Mouse (Mus musculus) MEL (cell line): ENCODE data around the gene Nelfb. TPM values are rescaled to one million over a fixed set of nuclear protein-coding genes. Genes with fewer than 3 reads are reported as not detected.

Experiments
- DNase-seq: peaks from one replicate; pipeline ENCODE4 v3.0.0; 2011; ENCODE audit warnings: low read depth, low spot score
- H3K27ac ChIP-seq: 2 replicates; pipeline ENCODE4 v1.5.1; 2012; ENCODE audit warnings: low read depth, mild to moderate bottlenecking, control low read depth, low read length, moderate library complexity; ENCODE audit not compliant: control insufficient read depth
- H3K27me3 ChIP-seq, 2 experiments: fragments of 150-350 bp in 1 of 2; sonication (generic) in 1 of 2; 2 replicates each; pipeline ENCODE4 v1.6.1; 2012; ENCODE audit warnings: low read length in 2 of 2, mild to moderate bottlenecking in 2 of 2, improper control_type of control experiment in 1 of 2, moderate library complexity in 1 of 2; ENCODE audit not compliant: insufficient read depth in 2 of 2, control insufficient read depth in 1 of 2
- H3K36me3 ChIP-seq, 2 experiments: 2 replicates each; pipeline ENCODE4 v1.6.1; 2012 to 2014; ENCODE audit warnings: low read length in 2 of 2, improper control_type of control experiment in 1 of 2, inconsistent platforms in 1 of 2, mild to moderate bottlenecking in 1 of 2; ENCODE audit not compliant: insufficient read depth in 2 of 2, control insufficient read depth in 1 of 2
- H3K4me1 ChIP-seq, 2 experiments: fragments of 150-350 bp in 1 of 2; sonication (generic) in 1 of 2; 2 replicates each; pipeline ENCODE4 v1.6.1; 2012; ENCODE audit warnings: low read length in 2 of 2, improper control_type of control experiment in 1 of 2, mild to moderate bottlenecking in 1 of 2; ENCODE audit not compliant: insufficient read depth in 2 of 2, control insufficient read depth in 1 of 2
- H3K4me3 ChIP-seq, 2 experiments: fragments of 150-350 bp in 1 of 2; sonication (generic) in 1 of 2; 2 replicates each; pipeline ENCODE4 v1.5.1; 2012; ENCODE audit warnings: low read depth in 2 of 2, low read length in 2 of 2, mild to moderate bottlenecking in 2 of 2, moderate library complexity in 2 of 2, control low read depth in 1 of 2, improper control_type of control experiment in 1 of 2; ENCODE audit not compliant: control insufficient read depth in 1 of 2, insufficient read depth in 1 of 2
- H3K79me2 ChIP-seq: 2 replicates; pipeline ENCODE4 v1.6.1; 2012; ENCODE audit warnings: mild to moderate bottlenecking, low read length, moderate library complexity; ENCODE audit not compliant: control insufficient read depth, poor library complexity, insufficient read depth
- H3K9ac ChIP-seq: 2 replicates; pipeline ENCODE4 v1.6.1; 2012; ENCODE audit warnings: low read depth, mild to moderate bottlenecking, control low read depth, low read length, moderate library complexity; ENCODE audit not compliant: control insufficient read depth, poor library complexity, severe bottlenecking
- H3K9me3 ChIP-seq: fragments of 150-350 bp; sonication (generic); replicated peaks from 2 replicates; pipeline ENCODE4 v1.6.1; 2012; ENCODE audit warnings: mild to moderate bottlenecking, low read length, improper control_type of control experiment, moderate library complexity; ENCODE audit not compliant: insufficient read depth
- BHLHE40 ChIP-seq: IDR thresholded peaks from 2 replicates; pipeline ENCODE4 v1.6.1; 2012; ENCODE audit warnings: low read depth, mild to moderate bottlenecking, inconsistent platforms, low read length, improper control_type of control experiment, borderline replicate concordance
- CHD1 ChIP-seq: IDR thresholded peaks from 2 replicates; pipeline ENCODE4 v1.6.1; 2012; ENCODE audit warnings: low read depth, mild to moderate bottlenecking, inconsistent platforms, low read length, improper control_type of control experiment
- CTCF ChIP-seq, 3 experiments: IDR thresholded peaks in 2 of 3; conservative IDR thresholded peaks in 1 of 3; 2 replicates each; pipeline ENCODE4 v1.5.1; 2011 to 2012; ENCODE audit warnings: low read length in 3 of 3, low read depth in 2 of 3, mild to moderate bottlenecking in 2 of 3, improper control_type of control experiment in 1 of 3, inconsistent platforms in 1 of 3, mixed read lengths in 1 of 3, moderate library complexity in 1 of 3; ENCODE audit not compliant: control insufficient read depth in 1 of 3, insufficient read depth in 1 of 3, poor library complexity in 1 of 3, severe bottlenecking in 1 of 3
- E2F4 ChIP-seq: IDR thresholded peaks from 2 replicates; pipeline ENCODE4 v1.6.1; 2011; ENCODE audit warnings: low read depth, low read length, improper control_type of control experiment, borderline replicate concordance
- ELF1 ChIP-seq: IDR thresholded peaks from 2 replicates; pipeline ENCODE4 v1.6.1; 2014; ENCODE audit warnings: low read depth, mild to moderate bottlenecking, inconsistent platforms, low read length, improper control_type of control experiment, moderate library complexity
- ETS1 ChIP-seq: IDR thresholded peaks from 2 replicates; pipeline ENCODE4 v1.6.1; 2012; ENCODE audit warnings: low read depth, mild to moderate bottlenecking, inconsistent platforms, low read length, improper control_type of control experiment, moderate library complexity
- GATA1 ChIP-seq: IDR thresholded peaks from 2 replicates; pipeline ENCODE4 v1.6.1; 2011; ENCODE audit warnings: low read depth, low read length, improper control_type of control experiment
- HCFC1 ChIP-seq: IDR thresholded peaks from 2 replicates; pipeline ENCODE4 v1.6.1; 2012; ENCODE audit warnings: low read depth, mild to moderate bottlenecking, inconsistent platforms, low read length, improper control_type of control experiment, moderate library complexity
- JUND ChIP-seq: IDR thresholded peaks from 2 replicates; pipeline ENCODE4 v1.6.1; 2011; ENCODE audit warnings: low read depth, mild to moderate bottlenecking, improper control_type of control experiment, low read length
- MAX ChIP-seq: IDR thresholded peaks from 2 replicates; pipeline ENCODE4 v1.6.1; 2011; ENCODE audit warnings: low read length, improper control_type of control experiment
- MAZ ChIP-seq: IDR thresholded peaks from 2 replicates; pipeline ENCODE4 v1.6.1; 2012; ENCODE audit warnings: low read depth, mild to moderate bottlenecking, inconsistent platforms, low read length, improper control_type of control experiment
- MXI1 ChIP-seq: IDR thresholded peaks from 2 replicates; pipeline ENCODE4 v1.6.1; 2011; ENCODE audit warnings: mild to moderate bottlenecking, low read depth, low read length, improper control_type of control experiment
- MYB ChIP-seq: IDR thresholded peaks from 2 replicates; pipeline ENCODE4 v1.6.1; 2011; ENCODE audit warnings: mild to moderate bottlenecking, low read depth, low read length, improper control_type of control experiment
- MYC ChIP-seq: IDR thresholded peaks from 2 replicates; pipeline ENCODE4 v1.6.1; 2011; ENCODE audit warnings: low read depth, mild to moderate bottlenecking, low read length, improper control_type of control experiment, moderate library complexity
- NELFE ChIP-seq: IDR thresholded peaks from 2 replicates; pipeline ENCODE4 v1.6.1; 2011; ENCODE audit warnings: low read depth, low read length, improper control_type of control experiment
- NRF1 ChIP-seq: IDR thresholded peaks from 2 replicates; pipeline ENCODE4 v1.6.1; 2014; ENCODE audit warnings: low read depth, mild to moderate bottlenecking, inconsistent platforms, low read length, improper control_type of control experiment, moderate library complexity; ENCODE audit not compliant: poor library complexity, insufficient read depth, severe bottlenecking
- POLR2A ChIP-seq, 2 experiments: IDR thresholded peaks; 2 replicates each; pipeline ENCODE4 v1.6.1; 2011 to 2012; ENCODE audit warnings: low read length in 2 of 2, mild to moderate bottlenecking in 2 of 2, control low read depth in 1 of 2, improper control_type of control experiment in 1 of 2, low read depth in 1 of 2, moderate library complexity in 1 of 2; ENCODE audit not compliant: control insufficient read depth in 1 of 2, insufficient read depth in 1 of 2, poor library complexity in 1 of 2
- POLR2AphosphoS2 ChIP-seq: IDR thresholded peaks from 2 replicates; pipeline ENCODE4 v1.6.1; 2011; ENCODE audit warnings: low read length, improper control_type of control experiment
- SIN3A ChIP-seq: IDR thresholded peaks from 2 replicates; pipeline ENCODE4 v1.6.1; 2012; ENCODE audit warnings: low read length, improper control_type of control experiment, inconsistent platforms
- TAL1 ChIP-seq: IDR thresholded peaks from 2 replicates; pipeline ENCODE4 v1.6.1; 2012; ENCODE audit warnings: mild to moderate bottlenecking, inconsistent platforms, low read length, moderate library complexity, mixed read lengths
- UBTF ChIP-seq: IDR thresholded peaks from 2 replicates; pipeline ENCODE4 v1.6.1; 2012; ENCODE audit warnings: low read depth, mild to moderate bottlenecking, inconsistent platforms, low read length, improper control_type of control experiment, moderate library complexity, borderline replicate concordance; ENCODE audit not compliant: insufficient read depth
- USF1 ChIP-seq: IDR thresholded peaks from 2 replicates; pipeline ENCODE4 v1.6.1; 2014; ENCODE audit warnings: low read depth, mild to moderate bottlenecking, inconsistent platforms, low read length, improper control_type of control experiment, moderate library complexity
- USF2 ChIP-seq, 2 experiments: IDR thresholded peaks; 2 replicates each; pipeline ENCODE4 v1.6.1; 2011 to 2012; ENCODE audit warnings: improper control_type of control experiment in 2 of 2, low read length in 2 of 2, borderline replicate concordance in 1 of 2, inconsistent platforms in 1 of 2, low read depth in 1 of 2, mild to moderate bottlenecking in 1 of 2; ENCODE audit not compliant: insufficient read depth in 1 of 2
- ZMIZ1 ChIP-seq: IDR thresholded peaks from 2 replicates; pipeline ENCODE4 v1.6.1; 2012; ENCODE audit warnings: low read depth, mild to moderate bottlenecking, inconsistent platforms, low read length, improper control_type of control experiment, moderate library complexity
- ZNF384 ChIP-seq: IDR thresholded peaks from 2 replicates; pipeline ENCODE4 v1.6.1; 2012; ENCODE audit warnings: low read depth, mild to moderate bottlenecking, inconsistent platforms, low read length, improper control_type of control experiment
- polyA plus RNA-seq, 2 experiments: library from polyadenylated mRNA; stranded (reverse) in 1 of 2; unstranded in 1 of 2; fragments of >175 nt in 1 of 2; fragments of >200 nt in 1 of 2; gene quantifications; 2 replicates each; pipeline versions ENCODE4 v1.2.1 to v1.2.4; 2012; ENCODE audit warnings: low replicate concordance in 2 of 2, low read depth in 1 of 2; ENCODE audit not compliant: insufficient read length in 2 of 2, insufficient read depth in 1 of 2, missing spikeins in 1 of 2
- total RNA-seq: library from RNA; depleted of rRNA; stranded (reverse); fragments of 300-350 nt; gene quantifications from 2 replicates; pipeline ENCODE4 v1.2.3, GENCODE M21; 2012

The Nelfb gene
- total and polyA plus RNA-seq, 3 experiments, result 62.9 to 83.5 TPM; not detected in 1

DNA sequence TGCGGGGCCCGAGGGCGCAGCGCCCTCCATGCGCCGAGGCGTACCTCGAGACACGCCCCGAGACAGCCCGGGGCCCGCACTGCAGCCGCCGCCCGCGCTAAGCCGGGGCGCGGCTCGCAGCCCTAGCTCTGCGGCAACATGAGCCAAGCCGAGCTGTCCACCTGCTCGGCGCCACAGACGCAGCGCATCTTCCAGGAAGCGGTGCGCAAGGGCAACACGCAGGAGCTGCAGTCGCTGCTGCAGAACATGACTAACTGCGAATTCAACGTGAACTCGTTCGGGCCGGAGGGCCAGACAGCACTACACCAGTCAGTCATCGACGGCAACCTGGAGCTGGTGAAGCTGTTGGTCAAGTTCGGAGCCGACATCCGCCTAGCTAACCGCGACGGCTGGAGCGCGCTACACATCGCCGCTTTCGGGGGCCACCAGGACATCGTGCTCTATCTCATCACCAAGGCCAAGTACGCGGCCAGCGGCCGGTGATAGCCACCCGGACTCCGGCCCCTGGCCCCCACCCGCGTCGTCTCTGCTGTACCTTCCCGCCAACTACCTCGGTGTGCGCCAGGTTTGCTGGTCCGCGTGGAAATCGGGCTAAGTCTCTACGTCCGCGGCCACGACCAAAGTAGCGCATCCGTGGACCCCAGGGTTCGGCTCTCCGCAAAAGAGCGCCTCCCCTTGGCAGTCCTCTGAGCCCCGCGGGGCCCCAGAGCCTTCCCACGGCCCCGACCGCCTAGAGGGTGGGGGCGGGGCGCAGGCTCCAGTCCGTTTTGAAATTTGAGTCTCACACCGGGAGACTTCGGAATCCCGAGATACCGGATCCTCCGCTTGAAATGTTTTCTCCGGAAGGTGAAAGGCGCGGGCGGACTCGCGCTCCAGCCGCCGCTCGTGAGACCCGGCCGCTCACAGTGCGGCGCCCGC lies 30.1 kb downstream of the Nelfb start:
- Histone ChIP-seq H3K9ac (peak overlapping the region; percentile 90), H3K4me3 (peak overlapping the region; percentile 59 to 99), H3K79me2 (peaks cover 8% of the 10 kb centered on the region), H3K36me3 (peaks cover 0 to 5% of the 10 kb centered on the region in 2 experiments; a peak in 2 of 4 replicates), H3K9me3 (no peaks in the 10 kb centered on the region), H3K4me1 (peaks cover 1 to 6% of the 10 kb centered on the region in 2 experiments; a peak in 3 of 4 replicates), H3K27me3 (no peaks in the 10 kb centered on the region), H3K27ac (peak overlapping the region; percentile 85)
- TF ChIP-seq ZNF384, result no peak
- TF ChIP-seq MYB, result no peak
- peak; percentile 13; the same call in 1 of the 2 replicates for TF ChIP-seq ELF1
- TF ChIP-seq GATA1, result no peak
- TF ChIP-seq MYC, result no peak
- no peak for TF ChIP-seq ZMIZ1
- no peak for TF ChIP-seq USF2 (IDR thresholded peaks at IDR 0.05; ENCODE audit: borderline replicate concordance in 1 of 2, insufficient read depth in 1 of 2, low read depth in 1 of 2, low read length in 2 of 2)
- TF ChIP-seq JUND, result no peak
- TF ChIP-seq MXI1, result peak; percentile 9
- TF ChIP-seq CTCF (IDR thresholded peaks at IDR 0.05 in 2 of 3, conservative IDR thresholded peaks at IDR 0.05 in 1 of 3; ENCODE audit: control insufficient read depth in 1 of 3, insufficient read depth in 1 of 3, low read depth in 2 of 3, low read length in 3 of 3, poor library complexity in 1 of 3, severe bottlenecking in 1 of 3), result peak in 2 of 3 experiments; percentile 40 to 52; a peak in 4 of 6 replicates
- no peak for TF ChIP-seq TAL1
- 0 out of 2 replicates have a peak, but pooled peaks have one; percentile 3 for TF ChIP-seq ETS1
- 0 out of 2 replicates have a peak, but pooled peaks have one; percentile 12 for TF ChIP-seq CHD1
- TF ChIP-seq SIN3A, result no peak
- TF ChIP-seq UBTF, result peak; percentile 47; the same call in 1 of the 2 replicates
- TF ChIP-seq BHLHE40, result no peak
- no peak; the same call in 1 of the 2 replicates for TF ChIP-seq POLR2AphosphoS2
- peak; percentile 82; the same call in 1 of the 2 replicates for TF ChIP-seq MAZ
- 0 out of 2 replicates have a peak, but pooled peaks have one; percentile 40 for TF ChIP-seq HCFC1
- TF ChIP-seq USF1, result no peak
- 0 out of 2 replicates have a peak, but pooled peaks have one; percentile 15 for TF ChIP-seq NRF1
- no peak for TF ChIP-seq E2F4
- TF ChIP-seq NELFE, result no peak; the same call in 1 of the 2 replicates
- no peak; the same call in 1 of the 2 replicates for TF ChIP-seq MAX
- TF ChIP-seq POLR2A (IDR thresholded peaks at IDR 0.05; ENCODE audit: control insufficient read depth in 1 of 2, insufficient read depth in 1 of 2, low read depth in 1 of 2, low read length in 2 of 2, poor library complexity in 1 of 2), result peak in 1 of 2 experiments; percentile 17; a peak in 1 of 4 replicates
- DNase-seq, result peak; percentile 83
